Mouse (Mus musculus) stomach, postnatal 0 days (tissue): ENCODE measurements around the gene Mfsd5.

Experiments used
- CTCF ChIP-seq: IDR thresholded peaks from 2 replicates; pipeline ENCODE4 v1.5.1; 2016; ENCODE audit warnings: antibody characterized with exemption, low read depth, mild to moderate bottlenecking, moderate library complexity
- EP300 ChIP-seq: optimal IDR thresholded peaks from 2 replicates; pipeline ENCODE3; 2016; ENCODE audit warnings: antibody characterized with exemption

DNA sequence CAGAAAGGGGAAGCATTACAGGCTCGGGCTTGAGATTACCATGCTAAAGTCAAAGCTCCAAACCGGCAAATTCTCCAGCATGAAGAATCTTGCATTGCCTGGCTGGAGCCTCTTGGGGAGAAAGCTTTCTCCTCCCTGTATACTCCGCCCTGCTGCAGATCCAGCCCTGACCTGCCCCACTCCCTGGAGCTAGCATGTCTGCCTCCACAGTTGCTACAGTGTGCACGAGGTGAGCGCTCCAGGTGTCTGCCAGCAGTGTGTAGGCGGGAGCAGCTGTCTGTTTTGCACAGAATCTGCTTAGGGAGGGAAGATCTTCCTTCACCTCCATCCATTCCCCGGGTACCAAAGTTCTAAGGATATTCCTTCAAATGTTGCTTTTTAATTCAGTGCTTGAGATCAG, 16.7 kb upstream of the Mfsd5 start:
- no peak for TF ChIP-seq CTCF
- TF ChIP-seq EP300, result no peak
